Mouse (Mus musculus): Measurements from ENCODE around the gene Taar6. TPM values are rescaled to one million over a fixed set of nuclear protein-coding genes. Genes with fewer than 3 reads are reported as not detected.

Taar6 gene
- polyA plus RNA-seq, 1 experiment from 2014 or later = not detected

- H3K4me2 ChIP-seq = no peak within 1 kb of the TSS
- no peaks in the 10 kb centered on the region for H3K36me3 ChIP-seq
- H3K27ac ChIP-seq = no peak within 1 kb of the TSS
- no peaks in the 10 kb centered on the region for H3K27me3 ChIP-seq
- no peaks in the 10 kb centered on the region for H3K9me3 ChIP-seq (replicated peaks)
- no peak for ATAC-seq (replicated peaks; ENCODE audit: low FRiP score)
- 87% methylated on average over 11 of the region's 11 CpGs for WGBS
- H3K9ac ChIP-seq = no peak within 1 kb of the TSS
- no peak within 1 kb of the TSS for H3K4me3 ChIP-seq (replicated peaks)
- H3K4me1 ChIP-seq = no peaks in the 10 kb centered on the region
These were observed 14.7 kb downstream of the Taar6 start, which contains the start of gene Taar5 for GRCm38 (mm10) chr10:23970656-23971165. Gene Taar5 (plus strand): TSS chr10:23970706.

GRCm38 (mm10) chr10:23964921-23965610 is 20.4 kb downstream of the Taar6 start:
- WGBS = 53% methylated on average over 6 of the region's 6 CpGs
- no peak overlapping the region for H3K4me3 ChIP-seq (replicated peaks)
- no peaks in the 10 kb centered on the region for H3K27me3 ChIP-seq
- peak; percentile 83 for ATAC-seq (replicated peaks; ENCODE audit: low FRiP score)
- 0 out of 2 replicates have a peak, but pooled peaks cover 12% of the 10 kb centered on the region for H3K4me1 ChIP-seq
- no peaks in the 10 kb centered on the region for H3K9me3 ChIP-seq (replicated peaks)
- H3K9ac ChIP-seq = no peak overlapping the region
- H3K27ac ChIP-seq = no peak overlapping the region
- H3K36me3 ChIP-seq = no peaks in the 10 kb centered on the region
- H3K4me2 ChIP-seq = no peak overlapping the region

GRCm38 (mm10) chr10:23963444-23963843 is 22.0 kb downstream of the Taar6 start:
- Histone ChIP-seq H3K27me3 (no peaks in the 10 kb centered on the region), H3K4me2 (no peak overlapping the region), H3K9ac (no peak overlapping the region), H3K27ac (no peak overlapping the region), H3K36me3 (no peaks in the 10 kb centered on the region), H3K4me1 (peaks cover 18% of the 10 kb centered on the region; the same call in 1 of the 2 replicates), H3K4me3 (replicated peaks) (no peak overlapping the region), H3K9me3 (replicated peaks) (no peaks in the 10 kb centered on the region)
- ATAC-seq (replicated peaks; ENCODE audit: low FRiP score) = no peak
- WGBS = 27% methylated on average over 3 of the region's 3 CpGs

- Histone ChIP-seq H3K4me3 (replicated peaks) (no peak within 1 kb of the TSS), H3K4me1 (peaks cover 20% of the 10 kb centered on the region; the same call in 1 of the 2 replicates), H3K9me3 (replicated peaks) (no peaks in the 10 kb centered on the region), H3K27ac (no peak within 1 kb of the TSS), H3K9ac (no peak within 1 kb of the TSS), H3K27me3 (no peaks in the 10 kb centered on the region), H3K36me3 (no peaks in the 10 kb centered on the region), H3K4me2 (no peak within 1 kb of the TSS)
- 94% methylated on average over 13 of the region's 13 CpGs for WGBS
- no peak for ATAC-seq (replicated peaks; ENCODE audit: low FRiP score)
These were observed 25.0 kb downstream of the Taar6 start, which contains the start of gene Taar4 for GRCm38 (mm10) chr10:23960444-23960915. Gene Taar4 (plus strand): TSS chr10:23960494.

- Histone ChIP-seq H3K27me3 (no peaks in the 10 kb centered on the region), H3K4me3 (replicated peaks) (no peak overlapping the region), H3K4me2 (no peak overlapping the region), H3K9me3 (replicated peaks) (no peaks in the 10 kb centered on the region), H3K9ac (no peak overlapping the region), H3K4me1 (peaks cover 14% of the 10 kb centered on the region; the same call in 1 of the 2 replicates), H3K27ac (no peak overlapping the region), H3K36me3 (no peaks in the 10 kb centered on the region)
- no peak for ATAC-seq (replicated peaks; ENCODE audit: low FRiP score)
- 23% methylated on average over 3 of the region's 3 CpGs for WGBS
These were observed 26.4 kb downstream of the Taar6 start for GRCm38 (mm10) chr10:23959071-23959470.

- 74% methylated on average over 6 of the region's 6 CpGs for WGBS
These were observed 33.7 kb downstream of the Taar6 start for GRCm38 (mm10) chr10:23951714-23952113.

GRCm38 (mm10) chr10:23949508-23950005 is 35.9 kb downstream of the Taar6 start, which contains the start of gene Taar3:
Gene Taar3 (plus strand): TSS chr10:23949558.
- H3K27ac ChIP-seq = no peak within 1 kb of the TSS
- ATAC-seq (replicated peaks; ENCODE audit: low FRiP score) = no peak
- H3K4me3 ChIP-seq (replicated peaks) = no peak within 1 kb of the TSS
- WGBS = 89% methylated on average over 16 of the region's 16 CpGs
- no peak within 1 kb of the TSS for H3K9ac ChIP-seq
- H3K36me3 ChIP-seq = no peaks in the 10 kb centered on the region
- no peaks in the 10 kb centered on the region for H3K4me1 ChIP-seq
- H3K4me2 ChIP-seq = no peak within 1 kb of the TSS
- no peaks in the 10 kb centered on the region for H3K27me3 ChIP-seq
- H3K9me3 ChIP-seq (replicated peaks) = no peaks in the 10 kb centered on the region

More at GRCm38 (mm10) chr10:23951714-23952113, 33.7 kb downstream of the Taar6 start:
- H3K9me3 ChIP-seq (replicated peaks) = no peaks in the 10 kb centered on the region
- H3K9ac ChIP-seq = no peak overlapping the region
- H3K4me3 ChIP-seq (replicated peaks) = no peak overlapping the region
- H3K27ac ChIP-seq = no peak overlapping the region
- no peaks in the 10 kb centered on the region for H3K36me3 ChIP-seq
- H3K27me3 ChIP-seq = no peaks in the 10 kb centered on the region
- H3K4me1 ChIP-seq = no peaks in the 10 kb centered on the region
- H3K4me2 ChIP-seq = no peak overlapping the region
- ATAC-seq (replicated peaks; ENCODE audit: low FRiP score) = no peak

- Histone ChIP-seq H3K27me3 (no peaks in the 10 kb centered on the region), H3K9me3 (replicated peaks) (no peaks in the 10 kb centered on the region), H3K36me3 (no peaks in the 10 kb centered on the region), H3K9ac (no peak overlapping the region), H3K4me2 (no peak overlapping the region), H3K27ac (no peak overlapping the region), H3K4me3 (replicated peaks) (no peak overlapping the region), H3K4me1 (no peaks in the 10 kb centered on the region)
- ATAC-seq (replicated peaks; ENCODE audit: low FRiP score) = no peak
- 65% methylated on average over 7 of the region's 7 CpGs for WGBS
These were observed 37.4 kb downstream of the Taar6 start for GRCm38 (mm10) chr10:23948026-23948425.

- Histone ChIP-seq H3K36me3 (no peaks in the 10 kb centered on the region), H3K4me1 (0 out of 2 replicates have a peak, but pooled peaks cover 3% of the 10 kb centered on the region), H3K4me3 (replicated peaks) (no peak overlapping the region), H3K9ac (no peak overlapping the region), H3K9me3 (replicated peaks) (no peaks in the 10 kb centered on the region), H3K27ac (no peak overlapping the region), H3K27me3 (no peaks in the 10 kb centered on the region), H3K4me2 (no peak overlapping the region)
- no peak for ATAC-seq (replicated peaks; ENCODE audit: low FRiP score)
- 79% methylated on average over 5 of the region's 5 CpGs for WGBS
These were observed 43.0 kb downstream of the Taar6 start for GRCm38 (mm10) chr10:23942465-23942864.

- 31% methylated on average over 6 of the region's 6 CpGs for WGBS
- Histone ChIP-seq H3K4me2 (peak within 1 kb of the TSS; percentile 18; the same call in 1 of the 2 replicates), H3K27me3 (no peaks in the 10 kb centered on the region), H3K27ac (no peak within 1 kb of the TSS), H3K4me1 (0 out of 2 replicates have a peak, but pooled peaks cover 3% of the 10 kb centered on the region), H3K4me3 (replicated peaks) (no peak within 1 kb of the TSS), H3K9ac (no peak within 1 kb of the TSS), H3K9me3 (replicated peaks) (no peaks in the 10 kb centered on the region), H3K36me3 (no peaks in the 10 kb centered on the region)
- no peak for ATAC-seq (replicated peaks; ENCODE audit: low FRiP score)
These were observed 47.1 kb downstream of the Taar6 start, which contains the start of gene Taar2 for GRCm38 (mm10) chr10:23938312-23938711. Gene Taar2 (plus strand): TSS chr10:23938572.

GRCm38 (mm10) chr10:23937613-23938012 is 47.8 kb downstream of the Taar6 start:
- no peak overlapping the region for H3K4me2 ChIP-seq
- H3K4me3 ChIP-seq (replicated peaks) = no peak overlapping the region
- 0 out of 2 replicates have a peak, but pooled peaks cover 3% of the 10 kb centered on the region for H3K4me1 ChIP-seq
- H3K27me3 ChIP-seq = no peaks in the 10 kb centered on the region
- H3K36me3 ChIP-seq = no peaks in the 10 kb centered on the region
- H3K27ac ChIP-seq = no peak overlapping the region
- no peaks in the 10 kb centered on the region for H3K9me3 ChIP-seq (replicated peaks)
- WGBS = 11% methylated on average over 4 of the region's 4 CpGs
- H3K9ac ChIP-seq = no peak overlapping the region
- no peak for ATAC-seq (replicated peaks; ENCODE audit: low FRiP score)

All from kidney, embryonic 15.5 days (tissue).